Mouse (Mus musculus): Measurements from ENCODE around the gene Wee2.

DNA sequence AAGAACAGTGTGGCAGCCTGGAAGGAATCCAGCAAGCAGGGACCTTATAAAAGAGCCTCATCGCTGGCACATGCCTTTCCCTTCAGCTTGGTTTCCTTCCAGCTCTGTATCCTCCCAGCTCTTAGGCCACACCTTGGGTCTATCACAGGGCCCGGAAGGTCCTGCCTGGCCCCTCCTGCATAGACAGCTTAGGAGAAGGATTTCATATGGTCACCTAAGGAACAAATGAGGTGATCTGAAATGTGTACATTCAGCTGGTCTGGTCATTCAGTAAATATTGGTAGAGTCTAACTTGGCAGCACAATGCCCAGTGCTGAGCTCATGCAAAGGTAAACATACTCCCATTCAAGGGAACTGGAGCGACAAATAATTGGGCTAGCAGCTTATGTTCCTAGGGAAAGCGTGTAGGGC is 9.4 kb upstream of the Wee2 start:
- no peak for TF ChIP-seq CTCF (IDR thresholded peaks at IDR 0.05; ENCODE audit: control insufficient read depth, insufficient read depth, insufficient read length)
- no peak for TF ChIP-seq CEBPB (IDR thresholded peaks at IDR 0.05; ENCODE audit: low read depth)
- TF ChIP-seq MAX (IDR thresholded peaks at IDR 0.05): no peak
